Mouse (Mus musculus): ENCODE measurements around the gene Eif5b. TPM values are rescaled to one million over a fixed set of nuclear protein-coding genes. Genes with fewer than 3 reads are reported as not detected.

Eif5b gene
- polyA plus RNA-seq (2014; fragmentation: Nextera tagmentation; extraction: Ambion mirVana), result 30.2 and 32.6 TPM in 2 replicates

DNA sequence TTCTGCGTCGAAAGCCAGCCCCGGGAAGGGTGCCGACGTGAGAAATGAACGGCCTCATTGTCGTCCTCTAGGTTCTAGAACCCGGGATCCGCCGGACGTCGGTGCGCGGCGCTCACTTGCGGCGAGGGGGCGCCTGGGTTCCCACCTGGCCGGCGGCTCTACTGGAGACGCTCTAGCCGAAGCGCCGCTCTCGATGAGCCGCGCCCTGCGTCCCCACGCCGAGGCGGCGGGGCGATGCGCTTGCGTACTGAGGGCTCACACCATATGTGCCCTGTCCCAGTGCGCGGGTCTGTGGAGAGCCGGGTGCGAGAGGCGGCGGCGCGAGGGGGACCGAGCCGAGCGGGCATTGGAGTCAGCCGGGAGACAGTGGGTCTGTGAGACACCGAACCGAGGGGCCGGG, at the start of gene Eif5b, which contains the start of gene Txndc9:
Gene Eif5b (plus strand): TSS at position 144 of the 400 bp plus-strand sequence.
Gene Txndc9 (minus strand): TSS at position 27 of the 400 bp plus-strand sequence.
- peak; percentile 92 for ATAC-seq (replicated peaks; ENCODE audit: low FRiP score)
- Histone ChIP-seq H3K4me2 (ENCODE audit: low read depth, low read length, severe bottlenecking) (peak within 1 kb of the TSS; percentile 86), H3K9me3 (ENCODE audit: control insufficient read depth, low read length) (no peaks in the 10 kb centered on the region), H3K27me3 (ENCODE audit: control insufficient read depth, insufficient read depth, low read length) (no peaks in the 10 kb centered on the region), H3K36me3 (ENCODE audit: control insufficient read depth, insufficient read depth, low read length) (peaks cover 10% of the 10 kb centered on the region), H3K9ac (ENCODE audit: low read length) (peak within 1 kb of the TSS; percentile 84), H3K4me3 (ENCODE audit: low read depth, low read length) (peak within 1 kb of the TSS; percentile 91), H3K4me1 (replicated peaks; ENCODE audit: control insufficient read depth, insufficient read depth, low read length) (peaks cover 2% of the 10 kb centered on the region; the same call in 1 of the 2 replicates), H3K27ac (ENCODE audit: low read depth, low read length) (peak within 1 kb of the TSS; percentile 93)
- under 1% methylated on average over 50 of the region's 50 CpGs for WGBS
- DNase-seq (ENCODE audit: low spot score), result peak; percentile 96

DNA sequence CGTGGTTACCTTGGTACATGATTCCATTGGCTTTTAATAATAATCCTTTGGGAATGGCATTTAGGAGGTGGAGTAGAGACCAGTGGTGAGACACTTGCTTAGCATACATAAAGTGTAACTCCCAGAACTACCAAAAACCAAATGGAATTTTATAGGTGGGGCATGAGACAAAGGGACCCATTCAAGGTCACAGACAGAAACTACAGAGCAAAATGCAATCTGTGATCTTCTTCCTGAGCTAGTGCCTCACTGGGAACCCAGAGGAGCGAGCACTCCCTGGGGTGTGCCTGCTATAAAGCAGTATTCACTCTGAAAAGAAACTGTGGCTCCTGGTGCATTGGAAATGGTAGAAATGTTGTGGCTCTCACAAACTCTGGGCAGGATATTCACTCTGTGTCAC, 48.9 kb upstream of the Eif5b start:
- Histone ChIP-seq H3K4me3 (ENCODE audit: low read depth, low read length) (no peak overlapping the region), H3K9me3 (ENCODE audit: control insufficient read depth, low read length) (no peaks in the 10 kb centered on the region), H3K27ac (ENCODE audit: low read depth, low read length) (no peak overlapping the region), H3K4me2 (ENCODE audit: low read depth, low read length, severe bottlenecking) (no peak overlapping the region), H3K4me1 (replicated peaks; ENCODE audit: control insufficient read depth, insufficient read depth, low read length) (no peaks in the 10 kb centered on the region), H3K27me3 (ENCODE audit: control insufficient read depth, insufficient read depth, low read length) (no peaks in the 10 kb centered on the region), H3K9ac (ENCODE audit: low read length) (no peak overlapping the region), H3K36me3 (ENCODE audit: control insufficient read depth, insufficient read depth, low read length) (no peaks in the 10 kb centered on the region)
- no peak for ATAC-seq (replicated peaks; ENCODE audit: low FRiP score)
- DNase-seq (ENCODE audit: low spot score), result no peak
- 85% methylated on average over 2 of the region's 2 CpGs for WGBS

DNA sequence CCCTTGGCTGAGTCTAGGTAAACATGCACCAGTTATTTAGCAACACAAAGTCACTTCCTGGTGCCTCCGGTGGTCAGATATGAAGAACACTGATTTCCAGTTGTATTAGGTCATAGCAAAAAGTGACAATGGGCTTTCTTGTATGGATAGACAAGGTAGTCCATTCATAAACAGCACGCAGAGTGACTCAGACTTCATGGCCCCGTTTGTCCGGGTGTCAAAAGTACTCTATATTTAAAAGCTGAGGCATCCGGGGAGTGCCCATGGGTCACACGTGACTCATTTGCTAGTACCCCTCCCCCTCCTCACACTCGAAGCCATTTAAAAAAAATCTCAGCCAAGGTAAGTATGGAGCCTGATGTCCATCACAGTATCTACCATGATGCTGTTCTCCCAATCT, 43.0 kb upstream of the Eif5b start:
- Histone ChIP-seq H3K9me3 (ENCODE audit: control insufficient read depth, low read length) (no peaks in the 10 kb centered on the region), H3K27ac (ENCODE audit: low read depth, low read length) (no peak overlapping the region), H3K9ac (ENCODE audit: low read length) (no peak overlapping the region), H3K36me3 (ENCODE audit: control insufficient read depth, insufficient read depth, low read length) (no peaks in the 10 kb centered on the region), H3K4me2 (ENCODE audit: low read depth, low read length, severe bottlenecking) (no peak overlapping the region), H3K4me3 (ENCODE audit: low read depth, low read length) (no peak overlapping the region), H3K27me3 (ENCODE audit: control insufficient read depth, insufficient read depth, low read length) (no peaks in the 10 kb centered on the region), H3K4me1 (replicated peaks; ENCODE audit: control insufficient read depth, insufficient read depth, low read length) (no peaks in the 10 kb centered on the region)
- DNase-seq (ENCODE audit: low spot score) (no peak), ATAC-seq (replicated peaks; ENCODE audit: low FRiP score) (no peak)
- WGBS, result 91% methylated on average over 7 of the region's 7 CpGs

DNA sequence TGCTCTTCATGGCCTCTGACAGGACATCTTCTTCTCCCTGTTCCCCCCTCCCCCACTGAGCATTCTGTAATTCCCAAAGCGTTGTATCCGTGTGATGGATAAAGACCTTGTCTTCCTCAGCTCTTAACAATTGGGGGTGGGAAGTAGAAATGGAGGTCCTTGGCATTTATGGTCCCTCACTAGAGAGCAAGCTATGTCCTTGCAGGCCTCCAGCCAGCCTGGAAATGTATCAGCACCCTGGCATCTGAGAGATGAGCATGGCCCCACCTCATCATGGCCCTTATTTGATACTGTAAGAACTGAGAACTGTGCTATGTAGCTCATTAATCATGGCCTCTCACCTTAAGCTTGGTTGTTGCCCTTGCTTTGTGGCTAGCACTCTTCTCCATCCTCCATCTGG, 42.6 kb upstream of the Eif5b start:
- H3K4me3 ChIP-seq (ENCODE audit: low read depth, low read length), result no peak overlapping the region
- WGBS, result 89% methylated on average over 2 of the region's 2 CpGs
- H3K9ac ChIP-seq (ENCODE audit: low read length), result no peak overlapping the region
- H3K27me3 ChIP-seq (ENCODE audit: control insufficient read depth, insufficient read depth, low read length), result no peaks in the 10 kb centered on the region
- DNase-seq (ENCODE audit: low spot score), result no peak
- no peaks in the 10 kb centered on the region for H3K4me1 ChIP-seq (replicated peaks; ENCODE audit: control insufficient read depth, insufficient read depth, low read length)
- H3K9me3 ChIP-seq (ENCODE audit: control insufficient read depth, low read length), result no peaks in the 10 kb centered on the region
- no peak overlapping the region for H3K27ac ChIP-seq (ENCODE audit: low read depth, low read length)
- no peaks in the 10 kb centered on the region for H3K36me3 ChIP-seq (ENCODE audit: control insufficient read depth, insufficient read depth, low read length)
- no peak overlapping the region for H3K4me2 ChIP-seq (ENCODE audit: low read depth, low read length, severe bottlenecking)
- ATAC-seq (replicated peaks; ENCODE audit: low FRiP score), result no peak

DNA sequence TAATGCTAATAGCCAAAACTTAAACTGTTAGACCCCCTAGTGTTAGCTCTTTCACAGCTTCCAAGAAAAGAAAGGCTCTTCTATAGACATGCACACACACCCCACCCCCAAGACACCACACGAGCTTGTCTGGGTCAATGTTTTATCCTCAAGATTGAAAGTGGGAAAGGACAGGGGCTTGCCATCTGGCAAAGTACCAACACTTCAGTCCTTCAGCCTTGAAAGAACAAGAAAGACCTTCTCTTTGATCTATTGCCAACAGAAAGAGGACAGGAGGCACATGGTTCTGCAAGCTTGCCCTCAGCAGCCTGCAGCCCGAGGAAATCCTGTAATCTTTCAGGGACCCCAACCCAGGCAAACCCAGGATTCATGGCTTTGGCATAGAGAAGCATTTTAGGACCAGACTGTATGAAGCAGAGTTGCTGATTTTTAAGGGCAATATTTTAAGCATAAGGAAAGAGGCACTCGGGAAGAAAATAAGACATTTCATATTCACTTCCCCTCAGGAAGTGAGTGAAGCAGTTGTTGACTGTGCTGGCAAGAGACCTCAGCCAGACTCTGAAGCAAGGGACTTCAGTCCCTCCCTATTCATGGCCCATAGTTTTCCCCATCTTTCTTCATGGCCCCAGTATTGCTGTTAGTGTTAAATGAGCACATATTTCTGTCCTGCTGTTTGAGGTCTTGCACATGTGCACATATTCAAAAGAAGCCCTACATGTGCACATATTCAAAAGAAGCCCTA, 40.9 kb upstream of the Eif5b start:
- Histone ChIP-seq H3K27ac (ENCODE audit: low read depth, low read length) (no peak overlapping the region), H3K4me1 (replicated peaks; ENCODE audit: control insufficient read depth, insufficient read depth, low read length) (no peaks in the 10 kb centered on the region), H3K4me2 (ENCODE audit: low read depth, low read length, severe bottlenecking) (no peak overlapping the region), H3K9ac (ENCODE audit: low read length) (no peak overlapping the region), H3K36me3 (ENCODE audit: control insufficient read depth, insufficient read depth, low read length) (no peaks in the 10 kb centered on the region), H3K27me3 (ENCODE audit: control insufficient read depth, insufficient read depth, low read length) (no peaks in the 10 kb centered on the region), H3K4me3 (ENCODE audit: low read depth, low read length) (no peak overlapping the region), H3K9me3 (ENCODE audit: control insufficient read depth, low read length) (no peaks in the 10 kb centered on the region)
- ATAC-seq (replicated peaks; ENCODE audit: low FRiP score) (no peak), DNase-seq (ENCODE audit: low spot score) (no peak)
- 54% methylated on average over 3 of the region's 3 CpGs for WGBS

DNA sequence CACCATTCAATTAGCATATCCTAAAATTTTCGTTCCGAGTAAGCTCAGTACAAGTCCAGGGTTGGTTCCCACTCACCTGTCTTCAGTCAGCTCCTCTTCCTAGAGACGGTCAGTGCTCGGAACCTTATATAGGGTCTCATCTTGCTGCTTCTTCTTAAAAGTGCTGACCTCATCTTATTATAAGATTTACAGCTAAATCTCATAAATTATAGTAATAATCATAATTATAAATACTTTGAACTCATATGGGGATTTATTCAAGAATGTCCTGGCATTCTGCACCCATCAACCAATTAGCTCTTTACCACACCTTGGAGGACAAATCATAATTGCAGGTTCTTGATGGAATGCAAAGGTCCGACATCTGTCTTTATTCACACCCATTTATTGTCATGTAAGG, 40.2 kb upstream of the Eif5b start, which contains the start of gene Lyg1:
Gene Lyg1 (minus strand): TSS at position 101 of the 400 bp plus-strand sequence.
- H3K36me3 ChIP-seq (ENCODE audit: control insufficient read depth, insufficient read depth, low read length), result no peaks in the 10 kb centered on the region
- H3K27me3 ChIP-seq (ENCODE audit: control insufficient read depth, insufficient read depth, low read length), result no peaks in the 10 kb centered on the region
- ATAC-seq (replicated peaks; ENCODE audit: low FRiP score) (no peak), DNase-seq (ENCODE audit: low spot score) (no peak)
- H3K27ac ChIP-seq (ENCODE audit: low read depth, low read length), result no peak within 1 kb of the TSS
- H3K4me3 ChIP-seq (ENCODE audit: low read depth, low read length), result no peak within 1 kb of the TSS
- no peaks in the 10 kb centered on the region for H3K9me3 ChIP-seq (ENCODE audit: control insufficient read depth, low read length)
- no peaks in the 10 kb centered on the region for H3K4me1 ChIP-seq (replicated peaks; ENCODE audit: control insufficient read depth, insufficient read depth, low read length)
- 92% methylated on average over 5 of the region's 5 CpGs for WGBS
- H3K9ac ChIP-seq (ENCODE audit: low read length), result no peak within 1 kb of the TSS
- H3K4me2 ChIP-seq (ENCODE audit: low read depth, low read length, severe bottlenecking), result no peak within 1 kb of the TSS

DNA sequence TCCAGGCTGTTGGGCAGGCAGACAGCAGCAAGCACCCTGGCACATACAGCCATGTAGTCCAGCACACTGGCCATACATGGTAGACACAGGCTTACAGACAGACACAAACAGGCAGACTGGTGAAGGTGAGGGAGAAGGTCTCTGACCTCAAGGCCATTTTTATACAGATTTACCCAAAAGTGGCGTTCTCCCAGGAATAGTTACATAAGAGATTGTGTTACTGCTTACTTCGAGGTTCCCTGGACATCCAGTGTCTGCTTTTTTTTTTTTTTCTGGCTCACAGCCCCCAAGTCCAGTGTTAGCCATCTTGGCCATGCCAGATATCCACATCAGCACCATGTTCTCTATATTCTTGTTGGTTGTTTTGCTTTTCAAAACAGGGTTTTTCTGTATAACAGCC, 39.3 kb upstream of the Eif5b start:
- no peak for DNase-seq (ENCODE audit: low spot score)
- H3K9ac ChIP-seq (ENCODE audit: low read length), result no peak overlapping the region
- no peak for ATAC-seq (replicated peaks; ENCODE audit: low FRiP score)
- no peak overlapping the region for H3K4me3 ChIP-seq (ENCODE audit: low read depth, low read length)
- H3K27ac ChIP-seq (ENCODE audit: low read depth, low read length), result no peak overlapping the region
- no peaks in the 10 kb centered on the region for H3K27me3 ChIP-seq (ENCODE audit: control insufficient read depth, insufficient read depth, low read length)
- H3K4me2 ChIP-seq (ENCODE audit: low read depth, low read length, severe bottlenecking), result no peak overlapping the region
- H3K4me1 ChIP-seq (replicated peaks; ENCODE audit: control insufficient read depth, insufficient read depth, low read length), result no peaks in the 10 kb centered on the region
- no peaks in the 10 kb centered on the region for H3K36me3 ChIP-seq (ENCODE audit: control insufficient read depth, insufficient read depth, low read length)
- 77% methylated on average over 2 of the region's 2 CpGs for WGBS
- H3K9me3 ChIP-seq (ENCODE audit: control insufficient read depth, low read length), result no peaks in the 10 kb centered on the region

DNA sequence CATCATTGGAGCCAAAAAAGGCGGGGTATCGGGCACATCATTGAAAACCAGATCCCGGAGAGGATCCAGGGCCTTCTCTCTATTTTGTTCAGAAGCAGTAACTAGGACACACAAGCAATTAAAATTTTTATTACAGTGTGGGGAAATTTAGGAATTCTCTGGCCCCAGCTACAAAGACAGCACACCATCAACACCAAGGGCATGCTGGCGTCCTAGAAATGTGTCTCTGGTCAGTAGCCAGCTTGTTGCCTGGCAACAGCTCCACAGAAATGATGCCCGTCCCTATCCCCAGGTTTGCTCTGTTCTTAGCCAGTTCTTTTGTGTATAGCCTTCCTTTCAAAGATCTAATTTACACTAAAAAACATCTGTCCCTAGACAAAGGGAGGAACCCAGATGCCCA, 38.3 kb upstream of the Eif5b start:
- H3K9ac ChIP-seq (ENCODE audit: low read length), result no peak overlapping the region
- WGBS, result 73% methylated on average over 5 of the region's 5 CpGs
- DNase-seq (ENCODE audit: low spot score) (no peak), ATAC-seq (replicated peaks; ENCODE audit: low FRiP score) (no peak)
- no peak overlapping the region for H3K4me3 ChIP-seq (ENCODE audit: low read depth, low read length)
- H3K27me3 ChIP-seq (ENCODE audit: control insufficient read depth, insufficient read depth, low read length), result no peaks in the 10 kb centered on the region
- no peak overlapping the region for H3K27ac ChIP-seq (ENCODE audit: low read depth, low read length)
- no peak overlapping the region for H3K4me2 ChIP-seq (ENCODE audit: low read depth, low read length, severe bottlenecking)
- no peaks in the 10 kb centered on the region for H3K36me3 ChIP-seq (ENCODE audit: control insufficient read depth, insufficient read depth, low read length)
- no peaks in the 10 kb centered on the region for H3K4me1 ChIP-seq (replicated peaks; ENCODE audit: control insufficient read depth, insufficient read depth, low read length)
- no peaks in the 10 kb centered on the region for H3K9me3 ChIP-seq (ENCODE audit: control insufficient read depth, low read length)

DNA sequence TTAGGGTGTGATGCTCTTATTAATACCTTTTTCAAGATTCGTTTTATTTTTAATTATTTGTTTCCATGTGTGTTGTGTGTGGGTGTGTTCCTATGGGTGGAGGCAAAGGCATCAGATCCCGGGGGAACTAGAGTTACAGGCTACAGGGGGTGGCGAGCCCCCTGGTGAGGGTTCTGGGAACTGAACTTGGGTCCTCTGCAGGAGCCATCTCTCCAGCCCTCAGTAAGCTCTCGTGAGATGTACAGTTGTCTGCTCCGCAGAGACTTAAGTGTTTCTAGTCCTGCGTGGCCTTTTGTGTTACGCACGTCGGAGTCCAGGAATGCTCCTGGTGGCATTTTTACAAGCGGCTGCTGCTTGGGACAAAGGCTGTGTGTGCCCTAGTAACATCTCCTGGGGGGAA, 32.2 kb upstream of the Eif5b start:
- Histone ChIP-seq H3K4me3 (ENCODE audit: low read depth, low read length) (no peak overlapping the region), H3K9ac (ENCODE audit: low read length) (no peak overlapping the region), H3K4me2 (ENCODE audit: low read depth, low read length, severe bottlenecking) (no peak overlapping the region), H3K4me1 (replicated peaks; ENCODE audit: control insufficient read depth, insufficient read depth, low read length) (no peaks in the 10 kb centered on the region), H3K9me3 (ENCODE audit: control insufficient read depth, low read length) (no peaks in the 10 kb centered on the region), H3K27me3 (ENCODE audit: control insufficient read depth, insufficient read depth, low read length) (no peaks in the 10 kb centered on the region), H3K36me3 (ENCODE audit: control insufficient read depth, insufficient read depth, low read length) (no peaks in the 10 kb centered on the region), H3K27ac (ENCODE audit: low read depth, low read length) (no peak overlapping the region)
- WGBS, result 69% methylated on average over 10 of the region's 10 CpGs
- no peak for ATAC-seq (replicated peaks; ENCODE audit: low FRiP score)
- no peak for DNase-seq (ENCODE audit: low spot score)

Data from forebrain, embryonic 11.5 days (tissue).